Mouse (Mus musculus) ovary, adult 18-20 months (tissue): ENCODE data around the gene Ptgfrn.

ENCODE experiments used
- DNase-seq: peaks from one replicate; pipeline ENCODE4 v3.0.0; 2022; ENCODE audit warnings: low spot score, mixed read lengths

Ptgfrn gene

GRCm38 (mm10) chr3:101003575-101004356 is 106.3 kb downstream of the Ptgfrn start:
- no peak for DNase-seq

DNA sequence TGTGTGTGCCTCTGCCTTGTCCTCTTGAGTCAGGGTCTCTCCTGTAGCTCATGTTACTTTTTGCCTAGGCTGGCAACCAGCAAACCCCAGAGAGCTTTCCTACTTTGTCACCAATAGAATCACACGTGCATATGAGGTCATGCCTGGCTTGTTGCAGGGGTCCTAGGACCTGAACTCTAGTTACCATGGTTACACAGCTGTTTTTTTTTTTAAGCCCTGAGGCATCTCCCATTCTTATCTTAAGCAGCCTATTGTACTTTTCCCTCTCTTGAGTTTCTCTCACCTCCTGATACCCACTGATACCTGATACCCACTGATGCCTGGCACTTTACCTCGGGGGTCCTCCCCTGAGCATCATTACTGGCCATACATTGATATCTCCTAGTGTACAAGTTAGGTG is 110.3 kb downstream of the Ptgfrn start:
- DNase-seq = no peak

DNA sequence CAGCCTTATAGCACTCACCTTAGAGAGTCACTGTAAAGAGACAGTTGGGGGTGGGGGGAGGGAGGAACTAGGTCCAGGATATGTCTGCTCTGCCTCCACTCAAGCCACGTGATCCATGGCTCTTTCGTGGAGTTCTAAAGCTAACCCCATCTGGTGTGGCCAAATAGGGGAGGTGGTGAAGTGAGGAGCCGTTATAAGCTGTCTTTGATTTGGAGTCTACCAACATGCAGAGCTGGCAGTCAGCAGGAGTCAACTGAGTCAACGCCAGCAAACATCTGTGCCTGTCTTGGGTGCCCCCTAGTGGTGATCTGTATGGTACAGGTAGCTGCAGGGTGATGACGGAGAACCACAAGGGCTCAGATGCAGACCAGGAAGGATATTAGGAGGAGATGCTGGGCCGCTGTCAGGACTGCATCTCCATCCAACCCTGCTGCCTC is 111.2 kb downstream of the Ptgfrn start:
- DNase-seq = peak; percentile 39

DNA sequence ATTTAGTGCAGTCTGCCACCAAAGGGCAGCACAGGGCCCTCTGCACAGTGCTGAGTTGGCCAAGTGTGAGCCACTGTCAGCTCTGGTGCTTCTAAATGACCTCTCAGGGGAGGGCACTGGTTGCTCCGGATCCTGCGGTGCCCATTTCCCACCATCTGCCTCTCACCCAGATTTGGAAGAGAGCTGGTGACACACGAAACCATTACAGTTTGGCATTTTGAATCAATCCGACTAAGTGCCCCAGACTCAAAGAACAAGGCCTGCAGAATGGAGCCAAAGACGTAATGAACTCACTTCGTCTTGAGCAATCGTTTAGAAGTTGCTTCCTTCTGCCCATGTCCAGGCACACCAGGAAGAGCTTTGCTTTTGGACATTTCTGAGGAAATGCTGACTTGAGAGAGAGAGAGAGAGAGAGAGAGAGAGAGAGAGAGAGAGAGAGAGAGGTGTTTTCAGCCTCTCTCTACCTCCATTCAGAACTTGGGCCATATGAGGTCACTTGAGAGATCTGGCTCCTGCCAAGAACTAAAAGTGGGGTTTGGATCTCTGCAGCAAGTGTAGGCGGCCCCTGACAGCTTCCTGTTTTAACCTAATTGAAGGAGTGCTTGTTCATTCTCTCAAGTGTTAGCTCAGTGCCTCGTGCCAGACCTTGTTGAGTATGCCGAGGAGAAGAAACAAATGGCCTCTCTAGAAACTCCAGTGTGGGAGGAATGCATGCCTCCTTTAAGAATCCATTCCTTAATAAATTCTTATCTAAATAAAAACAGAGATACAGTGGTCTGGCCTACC is 112.1 kb downstream of the Ptgfrn start:
- DNase-seq = peak; percentile 18

DNA sequence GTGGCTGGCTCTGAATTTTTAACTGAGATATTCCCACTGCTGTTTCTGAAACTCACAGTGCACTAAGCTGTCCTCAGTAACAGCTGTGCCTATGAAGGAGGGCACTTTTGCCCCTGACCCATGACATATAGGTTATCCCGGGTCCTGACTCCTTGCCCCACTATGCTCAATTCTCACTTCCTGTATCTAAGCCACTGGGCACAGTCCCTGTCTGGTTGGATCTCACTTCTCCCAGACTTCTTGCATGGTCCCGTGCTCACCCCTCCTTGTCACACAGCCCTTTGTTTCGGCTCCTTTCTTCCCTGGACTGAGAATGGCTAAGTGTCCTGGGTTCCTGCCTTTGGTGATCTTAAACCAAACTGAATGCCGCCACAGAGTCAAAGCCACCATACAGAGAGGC is 115.8 kb downstream of the Ptgfrn start:
- DNase-seq = no peak

DNA sequence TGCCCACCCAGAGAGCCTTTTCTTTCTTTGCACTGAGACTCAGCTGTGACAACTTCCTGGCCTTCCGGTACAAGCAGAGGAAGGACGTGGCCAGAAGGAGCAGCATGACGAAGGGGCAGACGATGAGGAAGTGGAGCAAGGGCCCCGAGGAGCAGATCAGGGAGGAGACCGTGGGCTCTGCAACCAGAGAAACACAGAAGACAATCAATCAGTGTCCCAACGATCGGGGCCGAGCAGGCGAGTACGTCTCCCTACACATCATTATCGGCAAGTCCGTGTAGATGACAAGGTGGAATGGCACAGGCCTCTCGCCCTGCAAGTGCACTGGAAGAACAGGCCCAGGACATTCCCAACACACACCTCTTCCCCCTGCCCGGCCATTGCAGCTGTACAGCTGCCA is 116.4 kb downstream of the Ptgfrn start:
- DNase-seq = no peak

DNA sequence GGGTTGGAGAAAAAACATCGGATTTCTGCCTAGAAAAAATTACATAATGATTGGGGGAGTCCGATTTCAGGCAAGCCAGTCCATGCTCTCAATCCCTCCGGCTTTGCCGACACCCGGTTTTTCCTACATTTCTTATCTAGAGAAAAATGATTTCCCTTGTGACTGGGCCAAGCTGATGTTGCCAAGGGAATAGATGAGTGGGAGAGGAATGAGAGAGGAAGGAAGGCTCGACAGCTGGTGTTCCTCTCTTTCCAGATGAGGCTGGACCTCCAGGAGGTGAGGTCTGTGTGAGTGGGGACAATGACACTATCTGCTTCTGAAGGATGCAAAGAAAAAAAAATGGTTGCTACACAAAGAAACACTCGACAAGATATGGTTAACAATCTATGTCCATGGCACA is 116.9 kb downstream of the Ptgfrn start:
- DNase-seq = peak; percentile 15
